Mouse (Mus musculus) forebrain, embryonic 10.5 days (tissue): Measurements from ENCODE around the gene Osgin1. TPM values are rescaled to one million over a fixed set of nuclear protein-coding genes. Genes with fewer than 3 reads are reported as not detected.

Source experiments
- polyA plus RNA-seq: library from polyadenylated mRNA; unstranded; fragments of >200 nt; fragmentation: Nextera tagmentation; extraction: Ambion mirVana; gene quantifications from 2 replicates; pipeline ENCODE4 v1.2.1, GENCODE M21; 2016

Osgin1 gene
- polyA plus RNA-seq, 1 experiment from 2014 or later: 0.73 TPM

Other genes starting within 250 kb of the Osgin1 start
- gene Hsbp1, start 89.6 kb upstream of the Osgin1 start, polyA plus RNA-seq: 246 and 255 TPM in 2 replicates
- 9.2 and 10.2 TPM in 2 replicates for gene Mlycd, start 39.2 kb upstream of the Osgin1 start, polyA plus RNA-seq
- gene Necab2, start 12.6 kb downstream of the Osgin1 start, polyA plus RNA-seq: 15.5 and 19.1 TPM in 2 replicates
- 1.0 and 4.4 TPM in 2 replicates for gene Slc38a8, start 67.6 kb downstream of the Osgin1 start, polyA plus RNA-seq
- gene Mbtps1, start 124.6 kb downstream of the Osgin1 start, polyA plus RNA-seq: 106 TPM in 2 replicates
- 61.9 and 66.0 TPM in 2 replicates for gene Hsdl1, start 141.1 kb downstream of the Osgin1 start, polyA plus RNA-seq
- 0.11 TPM in 1 of 2 replicates, not detected in the other for gene Dnaaf1, start 141.1 kb downstream of the Osgin1 start, polyA plus RNA-seq
- 17.0 and 18.5 TPM in 2 replicates for gene Taf1c, start 171.1 kb downstream of the Osgin1 start, polyA plus RNA-seq
- gene Adad2, start 178.6 kb downstream of the Osgin1 start, polyA plus RNA-seq: 0.10 and 0.16 TPM in 2 replicates
- 0.10 and 0.11 TPM in 2 replicates for gene Kcng4, start 201.6 kb downstream of the Osgin1 start, polyA plus RNA-seq
- gene Wfdc1, start 232.2 kb downstream of the Osgin1 start, polyA plus RNA-seq: 2.7 and 3.7 TPM in 2 replicates